Mouse (Mus musculus) CD8-positive naive resting alpha-beta T cell, adult 2 months (primary cell): ENCODE data around the gene Rad51c.

Experiments used
- DNase-seq, 2 experiments: peaks; one replicate each; pipeline ENCODE4 v3.0.0; 2022; ENCODE audit warnings: low read depth in 2 of 2, low spot score in 2 of 2

Rad51c gene

DNA sequence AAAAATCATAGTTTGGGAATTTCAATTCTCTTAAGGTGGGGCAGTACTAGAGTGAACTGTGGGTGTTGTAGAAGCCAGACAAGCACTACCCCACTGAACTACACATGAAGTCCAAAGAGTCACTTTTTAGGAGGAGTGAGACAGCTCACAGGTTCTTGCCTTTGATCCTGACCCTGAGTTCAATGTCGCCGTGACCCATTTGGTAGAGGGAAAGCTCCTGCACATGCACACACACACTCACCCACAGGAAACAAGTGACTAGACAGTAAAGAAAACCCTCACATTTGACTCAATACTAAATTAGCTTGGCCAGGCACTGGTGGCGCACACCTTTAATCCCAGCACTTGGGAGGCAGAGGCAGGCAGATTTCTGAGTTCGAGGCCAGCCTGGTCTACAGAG lies 20.2 kb downstream of the Rad51c start:
- DNase-seq = no peak

DNA sequence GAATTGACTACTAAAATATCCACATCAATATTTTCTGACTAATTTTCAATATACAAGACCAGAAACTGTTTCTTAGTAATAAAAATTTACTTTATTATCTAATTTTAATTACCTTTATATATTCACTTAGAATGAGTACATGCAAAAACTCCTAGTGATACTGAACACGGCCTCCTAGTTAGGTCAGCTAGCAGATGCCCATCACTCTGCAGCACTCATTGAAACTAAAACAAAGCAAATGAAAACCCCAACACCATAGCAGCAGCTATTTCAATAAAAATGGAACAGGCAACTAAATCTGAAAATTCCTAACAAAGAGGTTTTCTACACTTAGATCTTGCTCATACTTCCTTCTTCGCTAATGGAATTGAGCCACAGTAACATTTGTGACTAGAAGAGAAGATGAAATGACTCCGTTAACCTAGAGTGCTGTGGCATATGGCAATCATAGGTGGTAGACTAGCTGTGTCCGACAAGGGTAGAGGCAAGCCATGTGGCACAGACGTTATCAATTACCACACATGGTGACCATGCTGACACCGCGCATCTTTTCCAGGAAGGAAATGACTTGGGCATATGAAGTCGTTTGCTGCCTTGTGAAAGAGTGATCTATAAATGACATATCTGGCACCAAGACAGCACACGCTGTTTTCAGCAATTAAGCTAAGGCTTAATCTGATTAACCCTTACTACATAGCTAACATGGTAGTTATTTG lies 36.7 kb downstream of the Rad51c start:
- no peak for DNase-seq

DNA sequence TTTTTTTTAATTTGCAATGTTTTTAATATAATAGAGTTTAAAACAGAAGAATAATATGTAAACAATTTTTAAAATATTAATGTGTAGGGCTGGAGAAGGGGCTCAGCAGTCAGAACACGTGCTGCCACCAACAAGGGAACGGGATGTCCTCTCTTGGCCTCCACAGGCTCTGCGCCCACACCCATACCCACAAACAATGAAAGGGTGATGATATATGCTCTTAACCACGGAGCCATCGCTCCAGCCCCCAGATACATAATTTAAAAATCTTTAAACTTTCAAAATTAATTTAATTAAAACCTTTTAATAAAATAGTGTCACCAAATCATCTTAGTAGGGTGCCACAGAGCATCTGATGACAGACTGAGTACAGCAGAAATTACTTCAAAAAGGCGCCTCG lies 37.7 kb downstream of the Rad51c start:
- no peak for DNase-seq

DNA sequence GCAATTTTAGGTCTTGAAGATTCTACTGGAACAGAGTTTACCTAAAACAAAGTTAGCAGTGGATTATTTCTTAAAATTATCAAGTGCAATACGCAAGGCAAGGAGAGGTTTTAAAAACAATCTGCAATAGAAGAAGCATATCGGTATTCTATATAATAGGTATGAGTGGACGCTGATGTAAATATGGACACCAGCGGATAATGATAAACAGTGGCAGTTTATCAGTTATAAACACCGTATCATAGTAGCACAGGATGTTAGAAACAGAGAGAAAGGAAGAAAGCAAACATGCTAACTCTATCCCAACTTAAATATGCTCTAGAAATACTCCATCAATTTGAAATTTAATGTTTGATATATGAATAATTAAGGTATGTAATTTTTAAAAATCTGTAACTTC lies 39.6 kb downstream of the Rad51c start:
- no peak for DNase-seq

DNA sequence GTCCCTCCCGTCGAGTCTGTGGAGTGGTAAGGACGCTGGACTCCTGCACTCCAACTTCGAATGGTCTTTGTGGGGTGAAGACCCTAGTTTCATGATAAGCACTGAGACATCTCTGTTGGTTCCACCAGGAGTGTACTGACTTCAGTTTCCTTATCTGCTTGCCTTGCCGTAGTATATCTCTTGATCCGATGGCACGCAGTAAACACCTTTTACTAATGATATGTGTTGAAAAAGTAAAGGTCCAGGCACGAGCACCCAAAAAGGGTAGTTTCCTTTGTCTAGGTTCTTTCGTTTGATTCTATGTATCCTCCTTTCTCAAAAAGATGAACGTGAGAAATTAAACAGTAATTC lies 45.5 kb downstream of the Rad51c start:
- DNase-seq = no peak

DNA sequence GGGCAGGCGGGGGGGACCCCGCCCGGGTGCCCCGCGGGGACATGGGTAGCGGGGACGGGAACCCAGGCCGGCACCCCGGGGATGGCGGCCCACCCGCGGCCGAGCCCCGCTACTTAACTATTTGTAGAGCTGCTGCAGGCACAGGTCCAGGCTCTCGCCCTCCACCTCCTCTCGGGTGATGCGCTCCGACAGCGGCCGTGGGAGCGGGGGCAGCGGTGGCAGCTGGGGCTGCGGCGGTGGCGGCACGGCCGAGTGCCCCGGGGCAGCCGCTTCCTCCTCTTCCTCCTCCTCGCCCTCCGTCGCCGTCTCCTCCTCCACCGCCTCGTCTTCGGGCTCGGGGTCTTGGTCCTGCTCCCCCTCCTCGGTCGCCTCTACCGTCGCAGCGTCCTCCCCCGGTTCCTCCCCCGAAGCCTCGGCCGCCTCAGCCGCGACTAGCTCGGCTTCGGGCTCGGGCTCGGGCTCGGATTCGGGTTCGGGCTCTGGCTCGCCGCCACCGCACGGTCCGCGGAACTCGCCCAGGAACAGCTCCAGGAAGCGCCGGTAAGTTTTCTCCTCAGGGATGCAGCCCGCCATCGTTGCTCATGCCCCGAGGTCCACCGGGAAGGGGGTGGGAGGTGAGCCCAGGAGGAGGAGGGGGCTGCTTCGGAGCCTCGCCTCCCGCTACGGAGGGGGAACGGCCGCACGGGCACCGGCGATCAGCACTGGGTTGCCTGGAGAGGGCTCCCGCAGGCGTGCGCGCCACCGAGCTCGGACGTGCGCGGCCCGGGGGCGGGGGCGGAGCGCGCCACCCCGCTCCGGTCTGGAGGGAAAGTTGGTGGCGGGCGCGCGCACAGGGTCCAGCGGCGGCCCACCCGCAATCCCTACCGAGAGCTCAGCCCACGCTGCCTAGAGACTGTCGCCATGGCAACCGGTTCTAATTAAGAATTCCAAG lies 46.2 kb downstream of the Rad51c start, which contains the start of gene Ppm1e:
TSS of gene Ppm1e (minus strand) at position 693 of the 931 bp plus-strand sequence.
- DNase-seq = peak; percentile 8 to 35

DNA sequence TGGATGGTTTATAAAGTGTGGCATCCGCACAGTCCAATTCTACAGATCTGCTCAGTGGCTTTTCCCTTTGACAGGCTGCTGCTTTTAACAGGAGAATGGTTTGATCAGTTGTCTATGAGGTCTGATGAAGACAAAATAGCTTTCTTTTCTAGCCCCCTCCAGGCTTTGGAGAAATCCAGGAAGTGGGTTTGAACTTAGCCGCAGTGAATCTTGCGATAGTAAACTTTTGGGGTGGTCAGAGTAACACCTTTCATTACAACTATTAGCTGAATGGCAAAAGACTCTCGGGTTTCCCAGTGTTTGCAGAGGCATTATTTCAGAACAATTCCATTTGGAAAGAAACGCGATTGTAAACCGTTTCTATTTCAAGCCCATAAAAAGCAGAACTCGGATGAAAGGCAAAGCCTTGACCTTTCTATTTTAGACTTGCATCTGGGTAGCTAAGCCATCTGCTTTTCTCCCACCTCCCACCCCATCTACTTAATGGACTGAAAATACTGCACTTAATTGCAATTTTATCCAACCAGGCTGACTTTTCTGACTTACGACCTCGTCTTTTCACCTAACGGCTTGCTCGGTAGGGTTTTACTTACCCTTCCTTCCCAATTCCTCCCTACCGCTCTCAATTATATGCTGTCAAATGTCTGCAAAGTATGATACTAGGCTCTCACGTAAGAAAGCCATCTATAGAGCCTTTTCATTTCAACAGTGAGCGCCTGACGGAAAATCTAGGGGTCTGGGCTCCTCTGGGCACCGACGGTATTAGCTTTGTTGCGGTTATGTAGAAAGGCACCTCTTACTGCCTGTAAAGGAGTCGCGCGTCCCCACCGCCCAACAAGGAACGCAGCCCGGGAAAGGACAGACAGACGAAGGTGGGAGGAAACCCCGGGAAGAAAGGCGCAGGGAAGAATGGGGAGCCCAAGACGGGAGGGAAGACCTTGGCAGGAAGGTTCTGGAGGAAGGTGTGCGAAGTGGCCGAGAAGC lies 47.1 kb downstream of the Rad51c start:
- peak in 1 of 2 experiments; percentile 6 for DNase-seq

DNA sequence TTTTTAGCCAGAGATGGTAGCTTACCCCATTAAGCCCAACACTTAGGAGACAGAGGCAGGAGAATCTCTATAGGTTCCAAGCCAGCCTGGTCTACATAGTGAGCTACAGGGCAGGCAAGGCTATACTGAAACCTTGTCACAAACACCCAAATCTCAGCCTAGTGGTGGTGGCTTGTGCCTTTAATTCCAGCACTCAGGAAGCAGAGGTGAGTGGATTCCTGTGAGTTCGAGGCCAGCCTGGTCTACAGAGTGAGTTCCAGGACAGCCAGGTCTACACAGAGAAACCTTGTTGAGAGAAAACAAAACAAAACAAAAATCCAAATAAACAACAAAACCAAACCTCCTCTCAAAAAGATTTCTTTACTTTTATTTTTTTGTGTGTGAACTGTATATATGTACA lies 49.9 kb downstream of the Rad51c start:
- no peak for DNase-seq

DNA sequence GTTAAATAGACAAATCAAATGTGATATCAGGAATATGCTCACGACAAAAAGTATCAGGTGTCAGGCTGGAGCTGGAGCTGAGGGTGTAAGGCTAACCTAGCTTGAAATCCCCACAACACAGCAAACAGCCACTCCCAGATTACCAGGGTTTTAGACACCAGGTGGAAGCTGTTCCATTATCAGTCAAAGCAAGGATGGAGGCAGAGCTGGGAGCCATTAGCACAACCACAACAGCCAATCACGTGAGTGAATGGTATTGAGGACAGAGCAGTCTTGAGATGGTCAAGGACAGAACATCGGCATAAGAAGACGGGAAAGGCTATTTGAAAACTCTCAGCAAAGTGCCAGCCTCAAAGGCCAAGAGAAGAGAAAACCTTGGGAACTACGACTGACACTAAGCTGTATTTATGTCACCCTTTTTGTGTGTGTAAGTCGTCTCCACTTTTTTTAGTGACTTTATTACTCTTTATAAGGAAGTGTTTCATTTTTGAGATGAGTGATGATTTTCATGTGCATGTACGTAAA lies 51.0 kb downstream of the Rad51c start:
- no peak for DNase-seq
